Mouse (Mus musculus): ENCODE measurements at regions not wholly inside any gene's neighbourhood (a gene's known extent, or its start where the extent isn't known, plus 50 kb on each side); places are given as distances from the start of the nearest gene placed in this dataset.
"Not testable (repeated sequence)": the region's sequence is repeated elsewhere in the genome, so short reads cannot be mapped to it uniquely, and the experiment has no call there.

GRCm38 (mm10) chr10:26139100-26140093 lies 60.5 kb upstream of the Tmem200a start:
- DNase-seq (ENCODE audit: low read depth), result peak; percentile 13

DNA sequence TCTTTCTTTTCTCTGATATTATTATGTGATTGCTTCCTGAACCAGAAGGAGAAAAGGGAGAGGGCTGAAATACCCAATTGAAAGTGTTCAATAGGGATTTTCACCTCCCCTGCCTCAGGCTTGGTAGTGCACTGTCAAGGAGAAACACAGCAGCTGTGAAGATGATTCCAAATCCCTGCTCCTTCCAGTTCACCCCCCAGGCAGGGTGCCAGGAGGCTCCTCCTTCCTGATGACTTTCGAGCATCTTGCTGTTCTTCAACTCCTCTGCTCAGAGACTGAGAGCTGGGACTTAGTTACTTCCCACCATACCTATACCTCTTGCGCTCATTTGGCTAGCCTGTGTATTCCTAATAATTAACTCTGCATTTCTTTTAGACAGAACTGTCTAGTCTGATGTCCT lies 73.7 kb upstream of the Tmem200a start:
- DNase-seq (ENCODE audit: low read depth), result no peak

- DNase-seq (ENCODE audit: low read depth), result no peak
Observed at GRCm38 (mm10) chr10:26158786-26159185, 70.7 kb upstream of the Samd3 start.

GRCm38 (mm10) chr10:26161139-26161538 lies 68.4 kb upstream of the Samd3 start:
- not testable (repeated sequence) for DNase-seq (ENCODE audit: low read depth)

- DNase-seq (ENCODE audit: low read depth), result no peak
Observed at GRCm38 (mm10) chr10:26164531-26164930, 65.0 kb upstream of the Samd3 start.

DNA sequence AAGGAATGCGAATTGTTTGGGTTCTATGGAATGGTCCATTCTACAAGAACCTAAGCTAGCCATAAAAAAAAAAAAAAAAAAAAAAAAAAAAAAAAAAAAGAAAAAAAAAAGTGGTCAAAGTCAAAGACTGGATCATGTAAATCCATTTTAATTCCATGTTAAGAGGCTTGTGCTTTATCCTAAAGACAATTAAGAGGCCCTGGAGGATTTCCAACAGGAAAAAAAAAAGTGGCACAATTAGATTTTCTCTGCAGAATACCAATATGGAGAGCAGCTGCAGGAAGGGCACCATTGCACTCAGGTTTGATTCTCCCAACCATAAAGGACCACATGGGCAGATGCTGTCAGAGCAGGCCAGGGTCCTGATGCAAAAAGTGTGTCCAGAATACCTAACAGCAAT lies 51.9 kb upstream of the Samd3 start:
- DNase-seq (ENCODE audit: low read depth), result no peak

- DNase-seq (ENCODE audit: low read depth), result no peak
Observed at GRCm38 (mm10) chr10:26178356-26178755, 51.2 kb upstream of the Samd3 start.

Measured in fibroblast of lung, adult 2 months (primary cell).